Mouse (Mus musculus): ENCODE measurements at regions not wholly inside any gene's neighbourhood (a gene's known extent, or its start where the extent isn't known, plus 50 kb on each side); places are given as distances from the start of the nearest gene placed in this dataset.
A peak's percentile ranks its signal among the peaks of the same experiment; 100 is the strongest.

GRCm38 (mm10) chr15:7522902-7523786, 124.9 kb upstream of the Egflam start:
- TF ChIP-seq CTCF (IDR thresholded peaks at IDR 0.05), result no peak
- DNase-seq, result no peak
- intact Hi-C loops (cut with DNase I), result no loop called here
- no peak overlapping the region for H3K27ac ChIP-seq
- H3K4me3 ChIP-seq, result no peak overlapping the region

DNA sequence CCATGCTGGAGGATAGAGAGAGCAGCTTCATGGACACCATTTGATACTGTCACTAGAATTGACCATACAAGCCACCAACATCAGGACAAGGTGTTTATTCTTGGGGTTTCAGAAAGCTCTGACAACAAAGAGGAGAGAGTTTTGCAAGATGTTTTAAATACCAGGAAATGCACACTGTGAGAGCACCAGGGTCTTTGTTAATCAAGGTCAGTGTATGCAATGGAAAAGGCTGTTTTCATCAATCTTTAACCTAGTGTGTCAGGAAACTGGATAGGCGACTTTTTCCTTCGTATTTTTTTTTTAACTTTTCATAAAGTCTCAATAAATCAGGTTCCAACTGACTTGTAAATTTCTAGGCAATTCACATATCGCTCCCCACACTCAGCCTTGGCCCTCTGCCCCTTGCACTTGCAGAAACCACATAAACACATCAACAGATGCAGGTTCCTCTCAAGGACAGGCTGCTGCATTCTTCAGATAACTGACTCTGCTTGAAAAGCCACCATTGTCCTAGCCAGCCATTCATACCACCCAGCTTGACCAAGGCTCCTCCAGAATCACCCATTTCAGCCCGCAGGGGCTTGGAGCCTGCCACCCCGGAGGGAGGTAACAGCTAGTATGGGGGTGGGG, 132.9 kb upstream of the Egflam start:
- no peak for TF ChIP-seq CTCF (IDR thresholded peaks at IDR 0.05)
- intact Hi-C loops (cut with DNase I), result no loop called here
- no peak overlapping the region for H3K4me3 ChIP-seq
- DNase-seq, result no peak
- H3K27ac ChIP-seq, result no peak overlapping the region

DNA sequence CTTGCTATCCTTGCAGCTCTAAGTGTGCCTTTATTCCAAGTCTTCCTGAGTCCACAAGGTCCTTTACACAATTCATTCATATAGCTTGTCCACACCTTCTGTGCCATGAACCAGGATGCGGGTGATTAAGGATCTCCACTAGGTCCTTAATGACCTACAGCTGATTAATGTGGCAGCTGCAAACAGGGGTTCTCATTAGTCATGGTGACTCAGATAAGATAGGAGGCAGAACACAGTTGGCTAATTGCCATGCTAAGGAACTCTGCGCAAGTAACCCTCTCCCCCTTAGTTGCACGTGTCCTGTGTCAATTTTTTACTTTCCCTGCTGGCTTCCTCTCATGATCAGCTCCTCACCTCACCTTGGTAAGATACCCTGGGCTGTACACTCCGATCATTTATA, 139.7 kb upstream of the Egflam start:
- Histone ChIP-seq H3K27ac (no peak overlapping the region), H3K4me3 (no peak overlapping the region)
- no peak for DNase-seq
- intact Hi-C loops (cut with DNase I), result no loop called here
- TF ChIP-seq CTCF (IDR thresholded peaks at IDR 0.05), result no peak

DNA sequence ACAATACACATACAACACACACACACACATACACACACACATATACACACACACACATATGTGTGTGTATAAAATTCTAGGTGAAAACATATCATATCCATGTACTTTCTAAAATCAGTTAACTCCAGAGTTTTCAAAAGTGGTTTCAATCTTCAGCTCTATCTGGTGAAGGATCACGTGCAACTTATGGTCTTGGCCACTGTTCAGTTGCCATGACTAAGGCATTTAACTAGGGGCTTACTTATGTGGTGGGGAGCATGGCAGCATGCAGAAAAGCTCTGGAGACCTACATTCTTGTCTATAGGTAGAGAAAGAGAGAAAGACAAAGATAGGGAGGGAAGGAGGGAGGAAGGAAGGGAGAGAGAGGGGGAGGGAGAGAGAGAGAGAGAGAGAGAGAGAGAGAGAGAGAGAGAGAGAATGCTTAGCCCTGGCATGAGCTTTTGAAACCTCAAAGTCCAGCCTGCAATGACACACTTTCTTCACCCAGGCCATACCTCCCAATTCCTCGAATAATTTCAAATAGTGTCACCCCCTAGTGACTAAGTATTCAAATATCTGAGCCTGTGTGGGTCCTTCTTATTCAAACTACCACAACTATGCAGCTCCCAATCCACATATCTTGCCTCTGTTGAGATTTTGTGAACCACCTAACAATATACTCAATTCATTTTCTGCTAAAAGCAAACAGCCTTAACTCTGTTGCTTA, 155.1 kb upstream of the Egflam start:
- intact Hi-C loops (cut with DNase I), result no loop called here
- DNase-seq, result no peak

DNA sequence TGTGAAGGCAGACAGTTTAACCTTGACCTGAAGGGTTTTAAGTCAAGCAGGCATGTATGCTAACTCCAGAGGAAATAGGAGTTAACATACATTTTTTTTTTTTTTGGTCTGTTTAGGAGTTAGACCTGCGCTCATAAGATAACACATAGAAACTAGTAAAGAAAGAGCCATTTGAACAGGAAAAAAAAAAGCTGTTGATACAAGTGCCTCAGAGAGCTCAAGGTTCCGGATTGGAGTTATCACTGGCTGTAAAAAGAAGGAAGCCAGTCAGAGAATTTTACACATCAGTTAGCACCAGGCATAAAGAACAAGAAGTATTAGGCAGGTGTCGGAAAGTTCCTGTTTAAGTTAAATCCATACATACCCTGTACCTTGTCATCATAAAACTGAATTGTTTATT, 156.2 kb upstream of the Egflam start:
- no peak for TF ChIP-seq CTCF (IDR thresholded peaks at IDR 0.05)
- H3K27ac ChIP-seq, result no peak overlapping the region
- intact Hi-C loops (cut with DNase I), result no loop called here
- no peak for DNase-seq
- H3K4me3 ChIP-seq, result no peak overlapping the region

More for the DNA sequence above, 155.1 kb upstream of the Egflam start:
- TF ChIP-seq CTCF (IDR thresholded peaks at IDR 0.05), result no peak
- H3K4me3 ChIP-seq, result no peak overlapping the region
- no peak overlapping the region for H3K27ac ChIP-seq

- H3K4me3 ChIP-seq, result no peak overlapping the region
- intact Hi-C loops (cut with DNase I), result no loop called here
- no peak for DNase-seq
- no peak for TF ChIP-seq CTCF (IDR thresholded peaks at IDR 0.05)
- no peak overlapping the region for H3K27ac ChIP-seq
These were observed 165.1 kb upstream of the Egflam start for GRCm38 (mm10) chr15:7563279-7563678.

- TF ChIP-seq CTCF (IDR thresholded peaks at IDR 0.05), result no peak
- no peak for DNase-seq
- Histone ChIP-seq H3K27ac (no peak overlapping the region), H3K4me3 (no peak overlapping the region)
- intact Hi-C loops (cut with DNase I), result no loop called here
These were observed 165.5 kb upstream of the Egflam start for GRCm38 (mm10) chr15:7563726-7564125.

DNA sequence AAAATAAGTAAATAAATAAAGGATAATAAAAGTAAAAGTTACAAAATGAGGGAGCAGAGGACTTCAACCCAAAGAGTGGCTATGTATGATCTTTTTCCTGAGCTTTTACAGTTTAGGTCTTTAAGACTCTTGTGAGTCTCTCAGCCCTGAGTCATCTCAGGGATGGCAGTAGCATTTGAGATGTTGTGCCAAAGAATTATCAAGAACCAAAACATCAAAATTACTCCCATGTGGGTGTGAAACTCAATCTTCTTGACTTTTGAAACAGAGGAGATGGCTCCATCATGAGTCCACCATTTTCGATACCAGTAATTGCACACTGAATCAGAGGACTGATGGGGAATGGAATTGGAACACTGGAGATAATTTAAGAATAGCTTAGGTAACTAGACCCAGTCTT, 174.0 kb upstream of the Egflam start:
- intact Hi-C loops (cut with DNase I), result no loop called here
- TF ChIP-seq CTCF (IDR thresholded peaks at IDR 0.05), result no peak
- no peak overlapping the region for H3K27ac ChIP-seq
- H3K4me3 ChIP-seq, result no peak overlapping the region
- DNase-seq, result no peak

GRCm38 (mm10) chr15:7574264-7574663, 176.1 kb upstream of the Egflam start:
- Histone ChIP-seq H3K4me3 (no peak overlapping the region), H3K27ac (no peak overlapping the region)
- TF ChIP-seq CTCF (IDR thresholded peaks at IDR 0.05), result no peak
- DNase-seq, result no peak
- intact Hi-C loops (cut with DNase I), result no loop called here

GRCm38 (mm10) chr15:7574811-7575210, 176.6 kb upstream of the Egflam start:
- Histone ChIP-seq H3K27ac (no peak overlapping the region), H3K4me3 (peak overlapping the region; percentile 19; the same call in 1 of the 2 replicates)
- DNase-seq, result no peak
- intact Hi-C loops (cut with DNase I), result no loop called here
- TF ChIP-seq CTCF (IDR thresholded peaks at IDR 0.05), result no peak

DNA sequence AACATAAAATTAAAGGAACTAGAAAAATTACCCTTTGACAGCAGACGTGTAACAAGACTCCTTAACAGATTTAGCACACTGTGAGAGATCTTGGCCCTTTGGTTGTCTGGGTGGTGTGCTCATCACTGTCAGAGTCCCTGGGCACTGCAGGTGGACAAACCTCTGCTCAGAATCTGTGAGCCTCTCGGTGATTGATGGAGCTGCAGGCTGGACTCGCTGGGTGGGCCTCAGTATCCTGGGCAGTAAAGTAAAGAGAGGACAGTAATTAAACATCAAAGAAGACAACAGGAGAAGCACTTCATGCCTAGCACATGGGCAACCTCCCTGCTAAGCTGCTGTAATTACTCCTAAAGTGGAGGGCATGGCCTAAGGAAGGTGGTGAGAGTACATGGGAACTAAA, 180.2 kb upstream of the Egflam start:
- Histone ChIP-seq H3K27ac (no peak overlapping the region), H3K4me3 (no peak overlapping the region)
- intact Hi-C loops (cut with DNase I), result no loop called here
- TF ChIP-seq CTCF (IDR thresholded peaks at IDR 0.05), result no peak
- DNase-seq, result no peak

DNA sequence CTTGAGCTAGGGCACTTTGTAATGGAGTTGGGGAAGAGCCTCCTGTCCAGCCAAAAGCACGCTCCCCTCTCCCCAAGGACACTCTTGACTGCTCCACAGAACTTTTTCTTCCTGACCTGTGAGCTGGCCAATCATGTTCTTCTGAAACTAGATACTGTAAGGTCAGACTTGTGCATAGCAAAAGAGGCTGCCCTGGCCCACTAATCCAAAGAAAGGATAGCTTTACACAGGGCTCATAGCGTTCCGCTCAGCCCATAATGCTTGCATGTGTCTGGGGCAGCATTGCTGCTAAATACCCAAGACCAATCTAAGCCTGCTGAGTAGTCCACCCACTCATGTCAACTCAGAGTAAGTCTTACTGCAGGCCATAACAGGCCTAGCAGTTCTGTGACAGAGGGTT, 189.0 kb upstream of the Egflam start:
- H3K27ac ChIP-seq, result no peak overlapping the region
- TF ChIP-seq CTCF (IDR thresholded peaks at IDR 0.05), result no peak
- no peak overlapping the region for H3K4me3 ChIP-seq
- DNase-seq, result no peak
- intact Hi-C loops (cut with DNase I), result no loop called here

DNA sequence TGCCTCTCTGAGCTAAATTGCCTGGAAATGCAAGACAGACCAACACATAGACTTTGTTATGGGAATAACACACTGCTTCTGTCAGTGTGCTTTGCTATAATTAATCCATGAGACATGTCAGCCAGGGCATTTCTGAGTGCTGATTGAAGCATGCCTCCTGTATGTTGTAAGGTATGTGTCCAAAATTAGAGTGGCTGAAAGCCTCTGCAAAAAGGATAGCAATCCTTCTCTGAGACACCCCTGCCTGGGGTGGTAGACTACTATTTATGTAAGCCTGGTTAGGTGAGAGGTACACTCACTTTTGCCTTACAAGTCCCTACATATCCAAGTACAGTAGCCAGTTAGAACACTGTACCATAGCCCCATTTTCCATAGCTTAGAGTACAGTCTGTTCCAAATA, 193.3 kb upstream of the Egflam start:
- H3K4me3 ChIP-seq, result no peak overlapping the region
- no peak overlapping the region for H3K27ac ChIP-seq
- TF ChIP-seq CTCF (IDR thresholded peaks at IDR 0.05), result no peak
- intact Hi-C loops (cut with DNase I), result no loop called here
- no peak for DNase-seq
